In genomic region chr2:27334816-27335215, GRCm38 (mm10) we compare ENCODE assay signal across 11 mouse cellular contexts.
A peak's percentile ranks its signal among the peaks of the same experiment; 100 is the strongest.
DNase-seq lines count a peak whose midpoint lies in the region; ATAC-seq and TF ChIP-seq lines count a peak whose summit lies in the region.
"Had no signal": no experiment of that assay in that cellular context is flagged by ENCODE, and none has a peak within 500 bp of the region (broad histone marks: within the 10 kb centered on the region; RNA-seq: fewer than 3 reads in every experiment).

No protein-coding gene starts in this region.

- 55% methylated on average over 4 of the region's 4 CpGs for WGBS in forebrain, embryonic 14.5 days
- 82% methylated on average over 4 of the region's 4 CpGs for whole genome bisulfite sequencing in forebrain, embryonic 12.5 days
- WGBS in liver, postnatal 0 days (ENCODE audit: insufficient replicate concordance) = 92% methylated on average over 4 of the region's 4 CpGs

- no peak overlapping the region for H3K4me3 ChIP-seq in forebrain, embryonic 14.5 days (ENCODE audit: low read depth, low read length)
- no peak overlapping the region for H3K4me3 ChIP-seq in forebrain, embryonic 12.5 days (replicated peaks)
- no peak overlapping the region for H3K4me3 ChIP-seq in liver, postnatal 0 days (ENCODE audit: low read depth, low read length)
- H3K4me3 ChIP-seq: stomach, embryonic 15.5 days had no signal

- no peak overlapping the region for H3K9ac ChIP-seq in forebrain, embryonic 14.5 days (ENCODE audit: low read length)
- no peak overlapping the region for H3K9ac ChIP-seq in forebrain, embryonic 12.5 days
- no peak overlapping the region for H3K9ac ChIP-seq in liver, postnatal 0 days (replicated peaks)
- H3K9ac ChIP-seq: stomach, embryonic 15.5 days had no signal

- peaks cover 9% of the 10 kb centered on the region; the same call in 1 of the 2 replicates for H3K4me1 ChIP-seq in forebrain, embryonic 14.5 days (ENCODE audit: control insufficient read depth, insufficient read depth, low read length)
- peaks cover 44% of the 10 kb centered on the region for H3K4me1 ChIP-seq in forebrain, embryonic 12.5 days
- H3K4me1 ChIP-seq in liver, postnatal 0 days (ENCODE audit: insufficient read depth) = peaks cover 2% of the 10 kb centered on the region; the same call in 1 of the 2 replicates

- TF ChIP-seq EP300 in liver, postnatal 0 days (IDR thresholded peaks at IDR 0.05; ENCODE audit: low read depth) = no peak

- peak; percentile 61 for DNase-seq in forebrain, embryonic 14.5 days (ENCODE audit: low spot score)
- peak; percentile 53 for DNase-seq in layer of hippocampus, adult 11-12 months (ENCODE audit: low spot score)
- no peak for DNase-seq in layer of hippocampus, adult 9-10 months (ENCODE audit: low spot score)
- peak; percentile 57 for DNase-seq in brain, adult 2 months (ENCODE audit: low read depth, low spot score)
- DNase-seq in layer of hippocampus, postnatal 14 days (ENCODE audit: low spot score in 2 of 2) = peak; percentile 50 to 66
- no peak for DNase-seq in liver, postnatal 0 days
- DNase-seq in gastrocnemius, postnatal 10 days = no peak
- DNase-seq: adrenal gland, postnatal 25 days; kidney, adult 11 months had no signal

- no peaks in the 10 kb centered on the region for H3K36me3 ChIP-seq in forebrain, embryonic 14.5 days (ENCODE audit: control insufficient read depth, insufficient read depth, low read length)
- peaks cover 8% of the 10 kb centered on the region; the same call in 1 of the 2 replicates for H3K36me3 ChIP-seq in forebrain, embryonic 12.5 days (replicated peaks)
- no peaks in the 10 kb centered on the region for H3K36me3 ChIP-seq in liver, postnatal 0 days (replicated peaks; ENCODE audit: insufficient read depth, low read length)
- H3K36me3 ChIP-seq: stomach, embryonic 15.5 days had no signal

- no peak overlapping the region for H3K4me2 ChIP-seq in forebrain, embryonic 14.5 days (ENCODE audit: low read length)
- no peak overlapping the region for H3K4me2 ChIP-seq in forebrain, embryonic 12.5 days
- H3K4me2 ChIP-seq in liver, postnatal 0 days (ENCODE audit: low read depth, low read length) = no peak overlapping the region
- H3K4me2 ChIP-seq: stomach, embryonic 15.5 days had no signal

- H3K27me3 ChIP-seq in forebrain, embryonic 14.5 days (replicated peaks; ENCODE audit: control insufficient read depth, insufficient read depth, low read length) = no peaks in the 10 kb centered on the region
- H3K27me3 ChIP-seq in forebrain, embryonic 12.5 days = no peaks in the 10 kb centered on the region
- no peaks in the 10 kb centered on the region for H3K27me3 ChIP-seq in liver, postnatal 0 days (ENCODE audit: insufficient read depth, low read length)
- H3K27me3 ChIP-seq: stomach, embryonic 15.5 days had no signal

- no peak for TF ChIP-seq CTCF in liver, postnatal 0 days (IDR thresholded peaks at IDR 0.05; ENCODE audit: low read depth)

- no peaks in the 10 kb centered on the region for H3K9me3 ChIP-seq in forebrain, embryonic 14.5 days (replicated peaks; ENCODE audit: control insufficient read depth, low read length)
- H3K9me3 ChIP-seq in forebrain, embryonic 12.5 days = no peaks in the 10 kb centered on the region
- H3K9me3 ChIP-seq in liver, postnatal 0 days (ENCODE audit: low read length) = no peaks in the 10 kb centered on the region
- H3K9me3 ChIP-seq: stomach, embryonic 15.5 days had no signal

- peak; percentile 44 for ATAC-seq in forebrain, embryonic 14.5 days
- no peak for ATAC-seq in forebrain, embryonic 12.5 days (ENCODE audit: low FRiP score)
- no peak for ATAC-seq in liver, postnatal 0 days

- H3K27ac ChIP-seq in forebrain, embryonic 14.5 days (ENCODE audit: low read depth, low read length) = no peak overlapping the region
- H3K27ac ChIP-seq in forebrain, embryonic 12.5 days = no peak overlapping the region
- H3K27ac ChIP-seq in liver, postnatal 0 days (ENCODE audit: low read depth) = no peak overlapping the region
- H3K27ac ChIP-seq: stomach, embryonic 15.5 days had no signal

Comparison
In these comparisons a context has a peak if more than half of its experiments do, and no peak if none do; other contexts are left out.
1. DNase-seq: peak in forebrain, embryonic 14.5 days (single experiment), layer of hippocampus, adult 11-12 months (single experiment), brain, adult 2 months (single experiment) and layer of hippocampus, postnatal 14 days (2 of 2); none in layer of hippocampus, adult 9-10 months (single experiment), liver, postnatal 0 days (single experiment) and gastrocnemius, postnatal 10 days (single experiment).